Mouse (Mus musculus): Measurements from ENCODE around the gene Erc2. TPM values are rescaled to one million over a fixed set of nuclear protein-coding genes. Genes with fewer than 3 reads are reported as not detected.

The Erc2 gene
- polyA plus RNA-seq, 1 experiment from 2014 or later = 1.3 TPM

- Histone ChIP-seq H3K27me3 (no peaks in the 10 kb centered on the region), H3K36me3 (replicated peaks) (no peaks in the 10 kb centered on the region), H3K4me2 (no peak overlapping the region), H3K9ac (no peak overlapping the region), H3K27ac (replicated peaks) (no peak overlapping the region), H3K4me3 (replicated peaks) (no peak overlapping the region), H3K9me3 (replicated peaks) (no peaks in the 10 kb centered on the region), H3K4me1 (replicated peaks) (no peaks in the 10 kb centered on the region)
- 53% methylated on average over 7 of the region's 7 CpGs for WGBS (ENCODE audit: insufficient replicate concordance)
- ATAC-seq (ENCODE audit: insufficient read depth) = no peak
Measured at GRCm38 (mm10) chr14:28274826-28275225, 652.6 kb downstream of the Erc2 start.

- no peak for ATAC-seq (ENCODE audit: insufficient read depth)
- WGBS (ENCODE audit: insufficient replicate concordance) = 64% methylated on average over 6 of the region's 6 CpGs
- Histone ChIP-seq H3K4me1 (replicated peaks) (no peaks in the 10 kb centered on the region), H3K9ac (no peak overlapping the region), H3K4me2 (no peak overlapping the region), H3K9me3 (replicated peaks) (no peaks in the 10 kb centered on the region), H3K36me3 (replicated peaks) (no peaks in the 10 kb centered on the region), H3K27ac (replicated peaks) (no peak overlapping the region), H3K4me3 (replicated peaks) (no peak overlapping the region), H3K27me3 (no peaks in the 10 kb centered on the region)
Measured at GRCm38 (mm10) chr14:28278951-28279350, 656.7 kb downstream of the Erc2 start.

GRCm38 (mm10) chr14:28280376-28280775, 658.1 kb downstream of the Erc2 start:
- WGBS (ENCODE audit: insufficient replicate concordance) = 47% methylated on average over 1 of the region's 1 CpGs

GRCm38 (mm10) chr14:28283319-28284095, 661.3 kb downstream of the Erc2 start:
- WGBS (ENCODE audit: insufficient replicate concordance) = 66% methylated on average over 1 of the region's 1 CpGs
- Histone ChIP-seq H3K4me3 (replicated peaks) (no peak overlapping the region), H3K4me1 (replicated peaks) (no peaks in the 10 kb centered on the region), H3K36me3 (replicated peaks) (no peaks in the 10 kb centered on the region), H3K9ac (no peak overlapping the region), H3K27ac (replicated peaks) (no peak overlapping the region), H3K27me3 (no peaks in the 10 kb centered on the region), H3K9me3 (replicated peaks) (no peaks in the 10 kb centered on the region), H3K4me2 (no peak overlapping the region)
- no peak for ATAC-seq (ENCODE audit: insufficient read depth)

More at GRCm38 (mm10) chr14:28280376-28280775, 658.1 kb downstream of the Erc2 start:
- Histone ChIP-seq H3K4me3 (replicated peaks) (no peak overlapping the region), H3K36me3 (replicated peaks) (no peaks in the 10 kb centered on the region), H3K4me2 (no peak overlapping the region), H3K9ac (no peak overlapping the region), H3K9me3 (replicated peaks) (no peaks in the 10 kb centered on the region), H3K27me3 (no peaks in the 10 kb centered on the region), H3K4me1 (replicated peaks) (no peaks in the 10 kb centered on the region), H3K27ac (replicated peaks) (no peak overlapping the region)
- ATAC-seq (ENCODE audit: insufficient read depth) = no peak

GRCm38 (mm10) chr14:28286511-28286910, 664.3 kb downstream of the Erc2 start:
- Histone ChIP-seq H3K4me3 (replicated peaks) (no peak overlapping the region), H3K9ac (no peak overlapping the region), H3K4me2 (no peak overlapping the region), H3K27ac (replicated peaks) (no peak overlapping the region), H3K36me3 (replicated peaks) (no peaks in the 10 kb centered on the region), H3K27me3 (no peaks in the 10 kb centered on the region), H3K9me3 (replicated peaks) (no peaks in the 10 kb centered on the region), H3K4me1 (replicated peaks) (no peaks in the 10 kb centered on the region)
- ATAC-seq (ENCODE audit: insufficient read depth) = no peak

GRCm38 (mm10) chr14:28288196-28288595, 666.0 kb downstream of the Erc2 start:
- ATAC-seq (ENCODE audit: insufficient read depth) = no peak
- no peaks in the 10 kb centered on the region for H3K27me3 ChIP-seq
- 67% methylated on average over 2 of the region's 2 CpGs for WGBS (ENCODE audit: insufficient replicate concordance)

GRCm38 (mm10) chr14:28288926-28289325, 666.7 kb downstream of the Erc2 start:
- Histone ChIP-seq H3K36me3 (replicated peaks) (no peaks in the 10 kb centered on the region), H3K4me1 (replicated peaks) (no peaks in the 10 kb centered on the region), H3K27ac (replicated peaks) (no peak overlapping the region), H3K9ac (no peak overlapping the region), H3K4me3 (replicated peaks) (no peak overlapping the region), H3K27me3 (no peaks in the 10 kb centered on the region), H3K9me3 (replicated peaks) (no peaks in the 10 kb centered on the region), H3K4me2 (no peak overlapping the region)
- ATAC-seq (ENCODE audit: insufficient read depth) = no peak
- 47% methylated on average over 2 of the region's 2 CpGs for WGBS (ENCODE audit: insufficient replicate concordance)

More at GRCm38 (mm10) chr14:28288196-28288595, 666.0 kb downstream of the Erc2 start:
- no peaks in the 10 kb centered on the region for H3K4me1 ChIP-seq (replicated peaks)
- H3K4me2 ChIP-seq = no peak overlapping the region
- no peak overlapping the region for H3K9ac ChIP-seq
- H3K27ac ChIP-seq (replicated peaks) = no peak overlapping the region
- no peaks in the 10 kb centered on the region for H3K36me3 ChIP-seq (replicated peaks)
- H3K4me3 ChIP-seq (replicated peaks) = no peak overlapping the region
- H3K9me3 ChIP-seq (replicated peaks) = no peaks in the 10 kb centered on the region

GRCm38 (mm10) chr14:28293921-28294320, 671.7 kb downstream of the Erc2 start:
- no peak overlapping the region for H3K4me3 ChIP-seq (replicated peaks)
- WGBS (ENCODE audit: insufficient replicate concordance) = 67% methylated on average over 5 of the region's 5 CpGs
- no peaks in the 10 kb centered on the region for H3K36me3 ChIP-seq (replicated peaks)
- no peak overlapping the region for H3K9ac ChIP-seq
- H3K9me3 ChIP-seq (replicated peaks) = no peaks in the 10 kb centered on the region
- no peaks in the 10 kb centered on the region for H3K27me3 ChIP-seq
- no peak overlapping the region for H3K4me2 ChIP-seq
- no peaks in the 10 kb centered on the region for H3K4me1 ChIP-seq (replicated peaks)
- no peak overlapping the region for H3K27ac ChIP-seq (replicated peaks)
- ATAC-seq (ENCODE audit: insufficient read depth) = no peak

- WGBS (ENCODE audit: insufficient replicate concordance) = 45% methylated on average over 4 of the region's 4 CpGs
- Histone ChIP-seq H3K9me3 (replicated peaks) (no peaks in the 10 kb centered on the region), H3K9ac (no peak overlapping the region), H3K36me3 (replicated peaks) (no peaks in the 10 kb centered on the region), H3K4me2 (no peak overlapping the region), H3K27ac (replicated peaks) (no peak overlapping the region), H3K4me3 (replicated peaks) (no peak overlapping the region), H3K4me1 (replicated peaks) (no peaks in the 10 kb centered on the region), H3K27me3 (no peaks in the 10 kb centered on the region)
- ATAC-seq (ENCODE audit: insufficient read depth) = no peak
Measured at GRCm38 (mm10) chr14:28295145-28295544, 672.9 kb downstream of the Erc2 start.

- H3K4me1 ChIP-seq (replicated peaks) = no peaks in the 10 kb centered on the region
- no peak overlapping the region for H3K9ac ChIP-seq
- H3K4me2 ChIP-seq = no peak overlapping the region
- WGBS (ENCODE audit: insufficient replicate concordance) = 48% methylated on average over 6 of the region's 6 CpGs
- no peak for ATAC-seq (ENCODE audit: insufficient read depth)
- H3K9me3 ChIP-seq (replicated peaks) = no peaks in the 10 kb centered on the region
- no peak overlapping the region for H3K27ac ChIP-seq (replicated peaks)
- H3K27me3 ChIP-seq = no peaks in the 10 kb centered on the region
- H3K36me3 ChIP-seq (replicated peaks) = no peaks in the 10 kb centered on the region
- H3K4me3 ChIP-seq (replicated peaks) = no peak overlapping the region
Measured at GRCm38 (mm10) chr14:28300095-28300494, 677.9 kb downstream of the Erc2 start.

GRCm38 (mm10) chr14:28301251-28301650, 679.0 kb downstream of the Erc2 start:
- H3K9ac ChIP-seq = no peak overlapping the region
- H3K36me3 ChIP-seq (replicated peaks) = no peaks in the 10 kb centered on the region
- H3K27me3 ChIP-seq = no peaks in the 10 kb centered on the region
- H3K4me1 ChIP-seq (replicated peaks) = no peaks in the 10 kb centered on the region
- no peak overlapping the region for H3K4me2 ChIP-seq
- H3K27ac ChIP-seq (replicated peaks) = no peak overlapping the region
- H3K4me3 ChIP-seq (replicated peaks) = no peak overlapping the region
- no peaks in the 10 kb centered on the region for H3K9me3 ChIP-seq (replicated peaks)
- WGBS (ENCODE audit: insufficient replicate concordance) = 41% methylated on average over 5 of the region's 5 CpGs
- ATAC-seq (ENCODE audit: insufficient read depth) = no peak

- Histone ChIP-seq H3K27me3 (no peaks in the 10 kb centered on the region), H3K27ac (replicated peaks) (no peak overlapping the region), H3K36me3 (replicated peaks) (no peaks in the 10 kb centered on the region), H3K9ac (no peak overlapping the region), H3K4me3 (replicated peaks) (no peak overlapping the region), H3K4me1 (replicated peaks) (no peaks in the 10 kb centered on the region), H3K4me2 (no peak overlapping the region), H3K9me3 (replicated peaks) (no peaks in the 10 kb centered on the region)
- ATAC-seq (ENCODE audit: insufficient read depth) = no peak
- 53% methylated on average over 5 of the region's 5 CpGs for WGBS (ENCODE audit: insufficient replicate concordance)
Measured at GRCm38 (mm10) chr14:28304131-28304530, 681.9 kb downstream of the Erc2 start.

All from liver, embryonic 15.5 days (tissue).